Mouse (Mus musculus) layer of hippocampus, adult 9-11 months (tissue): ENCODE data around the gene Ccdc84.
"Not testable (repeated sequence)": the region's sequence is repeated elsewhere in the genome, so short reads cannot be mapped to it uniquely, and the experiment has no call there.

Source experiments
- DNase-seq: peaks from one replicate; pipeline ENCODE4 v3.0.0; 2022

Gene Ccdc84

GRCm38 (mm10) chr9:44418519-44419385 lies at the start of gene Ccdc84:
TSS of gene Ccdc84 (minus strand) at chr9:44418569.
- no peak for DNase-seq

GRCm38 (mm10) chr9:44461950-44462349 lies 43.6 kb upstream of the Ccdc84 start:
- DNase-seq = no peak

- peak; percentile 96 for DNase-seq
Measured at GRCm38 (mm10) chr9:44457035-44457742, 38.8 kb upstream of the Ccdc84 start.

- no peak for DNase-seq
Measured at GRCm38 (mm10) chr9:44454891-44455220, 36.5 kb upstream of the Ccdc84 start, which contains the start of gene Upk2. TSS of gene Upk2 (minus strand) at chr9:44454976.

GRCm38 (mm10) chr9:44454132-44454890 lies 35.9 kb upstream of the Ccdc84 start:
- DNase-seq = peak; percentile 77

GRCm38 (mm10) chr9:44450387-44450786 lies 32.0 kb upstream of the Ccdc84 start:
- DNase-seq = no peak

- DNase-seq = not testable (repeated sequence)
Measured at GRCm38 (mm10) chr9:44444402-44445025, 26.1 kb upstream of the Ccdc84 start.

- no peak for DNase-seq
Measured at GRCm38 (mm10) chr9:44440961-44441360, 22.6 kb upstream of the Ccdc84 start, which contains the start of gene Foxr1. TSS of gene Foxr1 (minus strand) at chr9:44441136.

- peak; percentile 48 for DNase-seq
Measured at GRCm38 (mm10) chr9:44435747-44436146, 17.4 kb upstream of the Ccdc84 start.

GRCm38 (mm10) chr9:44432577-44433185 lies 14.3 kb upstream of the Ccdc84 start:
- no peak for DNase-seq

GRCm38 (mm10) chr9:44423576-44423975 lies 5.2 kb upstream of the Ccdc84 start:
- DNase-seq = no peak

GRCm38 (mm10) chr9:44420280-44420898 lies 2.0 kb upstream of the Ccdc84 start:
- no peak for DNase-seq

GRCm38 (mm10) chr9:44419730-44420129 lies 1.4 kb upstream of the Ccdc84 start:
- DNase-seq = not testable (repeated sequence)

- DNase-seq = peak; percentile 96
Measured at GRCm38 (mm10) chr9:44417892-44418363, 441 bp downstream of the Ccdc84 start.

GRCm38 (mm10) chr9:44417156-44417891 lies 1.0 kb downstream of the Ccdc84 start:
- DNase-seq = no peak

- no peak for DNase-seq
Measured at GRCm38 (mm10) chr9:44412781-44413180, 5.6 kb downstream of the Ccdc84 start.

- DNase-seq = no peak
Measured at GRCm38 (mm10) chr9:44412306-44412705, 6.1 kb downstream of the Ccdc84 start.

GRCm38 (mm10) chr9:44411601-44412130 lies 6.7 kb downstream of the Ccdc84 start:
- no peak for DNase-seq

GRCm38 (mm10) chr9:44410647-44411336 lies 7.6 kb downstream of the Ccdc84 start:
- DNase-seq = no peak

GRCm38 (mm10) chr9:44408693-44409092 lies 9.7 kb downstream of the Ccdc84 start:
- DNase-seq = not testable (repeated sequence)
